Mouse (Mus musculus): ENCODE measurements at regions not wholly inside any gene's neighbourhood (a gene's known extent, or its start where the extent isn't known, plus 50 kb on each side); places are given as distances from the start of the nearest gene placed in this dataset.

GRCm38 (mm10) chr12:99060702-99061101 is 140.3 kb downstream of the Ttc8 start:
- TF ChIP-seq CTCF (IDR thresholded peaks at IDR 0.05; ENCODE audit: extremely low read depth, insufficient read depth, insufficient read length, insufficient replicate concordance) (no peak), POLR2A (IDR thresholded peaks at IDR 0.05; ENCODE audit: low read depth, low read length) (no peak)
